Mouse (Mus musculus): Measurements from ENCODE around the gene Pacs2. TPM values are rescaled to one million over a fixed set of nuclear protein-coding genes. Genes with fewer than 3 reads are reported as not detected.

Pacs2 gene
- total and polyA plus RNA-seq, 3 experiments, result 29.8 to 69.7 (median 62.5) TPM

- Histone ChIP-seq H3K9ac (ENCODE audit: control insufficient read depth, low read depth, low read length, poor library complexity, severe bottlenecking) (no peak overlapping the region), H3K4me1 (ENCODE audit: control insufficient read depth in 1 of 2, insufficient read depth in 2 of 2, low read length in 2 of 2) (no peaks in the 10 kb centered on the region), H3K9me3 (replicated peaks; ENCODE audit: insufficient read depth, low read length) (no peaks in the 10 kb centered on the region), H3K27ac (ENCODE audit: control insufficient read depth, low read depth, low read length) (no peak overlapping the region), H3K4me3 (ENCODE audit: control insufficient read depth in 1 of 2, insufficient read depth in 1 of 2, low read depth in 2 of 2, low read length in 2 of 2) (no peak overlapping the region), H3K36me3 (ENCODE audit: control insufficient read depth in 1 of 2, insufficient read depth in 2 of 2, low read length in 2 of 2) (peaks cover 0 to 68% of the 10 kb centered on the region in 2 experiments; a peak in 2 of 4 replicates), H3K27me3 (ENCODE audit: control insufficient read depth in 1 of 2, insufficient read depth in 2 of 2, low read length in 2 of 2) (no peaks in the 10 kb centered on the region), H3K79me2 (ENCODE audit: control insufficient read depth, insufficient read depth, low read length, poor library complexity) (no peaks in the 10 kb centered on the region)
- peak; percentile 90 for DNase-seq (ENCODE audit: low read depth, low spot score)
- TF ChIP-seq TBP (IDR thresholded peaks at IDR 0.05; ENCODE audit: low read depth, low read length) (no peak), SMC3 (IDR thresholded peaks at IDR 0.05; ENCODE audit: low read depth, low read length) (peak; percentile 81), TAL1 (IDR thresholded peaks at IDR 0.05; ENCODE audit: low read length) (no peak), KAT2A (conservative IDR thresholded peaks at IDR 0.05; ENCODE audit: low read depth, low read length) (no peak; the same call in 1 of the 2 replicates), MXI1 (IDR thresholded peaks at IDR 0.05; ENCODE audit: low read depth, low read length) (no peak; the same call in 1 of the 2 replicates), MYC (IDR thresholded peaks at IDR 0.05; ENCODE audit: low read depth, low read length) (0 out of 2 replicates have a peak, but pooled peaks have one; percentile 25), UBTF (IDR thresholded peaks at IDR 0.05; ENCODE audit: borderline replicate concordance, insufficient read depth, low read depth, low read length) (no peak), NELFE (IDR thresholded peaks at IDR 0.05; ENCODE audit: low read depth, low read length) (no peak), ETS1 (IDR thresholded peaks at IDR 0.05; ENCODE audit: low read depth, low read length) (no peak), ZKSCAN1 (IDR thresholded peaks at IDR 0.05; ENCODE audit: low read depth, low read length) (no peak), GATA1 (IDR thresholded peaks at IDR 0.05; ENCODE audit: low read depth, low read length) (0 out of 2 replicates have a peak, but pooled peaks have one; percentile 19), CHD2 (IDR thresholded peaks at IDR 0.05; ENCODE audit: low read length) (no peak), MEF2A (IDR thresholded peaks at IDR 0.05; ENCODE audit: extremely low read depth, insufficient replicate concordance, low read depth, low read length, poor library complexity, severe bottlenecking) (no peak), MAX (IDR thresholded peaks at IDR 0.05; ENCODE audit: low read length) (peak; percentile 37; the same call in 1 of the 2 replicates), ZNF384 (IDR thresholded peaks at IDR 0.05; ENCODE audit: low read depth, low read length) (no peak), ELF1 (IDR thresholded peaks at IDR 0.05; ENCODE audit: low read depth, low read length) (0 out of 2 replicates have a peak, but pooled peaks have one; percentile 11), CHD1 (IDR thresholded peaks at IDR 0.05; ENCODE audit: low read depth, low read length) (no peak), CTCF (IDR thresholded peaks at IDR 0.05 in 2 of 3, conservative IDR thresholded peaks at IDR 0.05 in 1 of 3; ENCODE audit: control insufficient read depth in 1 of 3, insufficient read depth in 1 of 3, low read depth in 2 of 3, low read length in 3 of 3, poor library complexity in 1 of 3, severe bottlenecking in 1 of 3) (peak in 2 of 3 experiments; percentile 99 to 100; a peak in 4 of 6 replicates), USF1 (IDR thresholded peaks at IDR 0.05; ENCODE audit: low read depth, low read length) (no peak), MAFK (IDR thresholded peaks at IDR 0.05; ENCODE audit: borderline replicate concordance, low read depth, low read length) (no peak), MAZ (IDR thresholded peaks at IDR 0.05; ENCODE audit: low read depth, low read length) (0 out of 2 replicates have a peak, but pooled peaks have one; percentile 56), BHLHE40 (IDR thresholded peaks at IDR 0.05; ENCODE audit: borderline replicate concordance, low read depth, low read length) (peak; percentile 66), POLR2AphosphoS5 (IDR thresholded peaks at IDR 0.05; ENCODE audit: borderline replicate concordance, low read depth, low read length) (no peak), TCF12 (IDR thresholded peaks at IDR 0.05; ENCODE audit: low read depth, low read length) (no peak), USF2 (IDR thresholded peaks at IDR 0.05; ENCODE audit: borderline replicate concordance in 1 of 2, insufficient read depth in 1 of 2, low read depth in 1 of 2, low read length in 2 of 2) (no peak), MYB (IDR thresholded peaks at IDR 0.05; ENCODE audit: low read depth, low read length) (no peak), ZC3H11A (IDR thresholded peaks at IDR 0.05; ENCODE audit: low read depth, low read length) (peak; percentile 43), SIN3A (IDR thresholded peaks at IDR 0.05; ENCODE audit: low read length) (peak; percentile 44; the same call in 1 of the 2 replicates), ZMIZ1 (IDR thresholded peaks at IDR 0.05; ENCODE audit: low read depth, low read length) (0 out of 2 replicates have a peak, but pooled peaks have one; percentile 19), RCOR1 (IDR thresholded peaks at IDR 0.05; ENCODE audit: low read depth, low read length) (no peak), EP300 (IDR thresholded peaks at IDR 0.05; ENCODE audit: low read depth in 1 of 2, low read length in 2 of 2) (no peak), NRF1 (IDR thresholded peaks at IDR 0.05; ENCODE audit: insufficient read depth, low read depth, low read length, poor library complexity, severe bottlenecking) (no peak), E2F4 (IDR thresholded peaks at IDR 0.05; ENCODE audit: borderline replicate concordance, low read depth, low read length) (peak; percentile 26; the same call in 1 of the 2 replicates), RAD21 (IDR thresholded peaks at IDR 0.05; ENCODE audit: low read depth, low read length) (peak; percentile 53)
Observed at GRCm38 (mm10) chr12:113119516-113120410, 105.5 kb downstream of the Pacs2 start.

All from MEL (cell line).